Comparison of ENCODE assay signal across 7 mouse cellular contexts in the genomic region with DNA sequence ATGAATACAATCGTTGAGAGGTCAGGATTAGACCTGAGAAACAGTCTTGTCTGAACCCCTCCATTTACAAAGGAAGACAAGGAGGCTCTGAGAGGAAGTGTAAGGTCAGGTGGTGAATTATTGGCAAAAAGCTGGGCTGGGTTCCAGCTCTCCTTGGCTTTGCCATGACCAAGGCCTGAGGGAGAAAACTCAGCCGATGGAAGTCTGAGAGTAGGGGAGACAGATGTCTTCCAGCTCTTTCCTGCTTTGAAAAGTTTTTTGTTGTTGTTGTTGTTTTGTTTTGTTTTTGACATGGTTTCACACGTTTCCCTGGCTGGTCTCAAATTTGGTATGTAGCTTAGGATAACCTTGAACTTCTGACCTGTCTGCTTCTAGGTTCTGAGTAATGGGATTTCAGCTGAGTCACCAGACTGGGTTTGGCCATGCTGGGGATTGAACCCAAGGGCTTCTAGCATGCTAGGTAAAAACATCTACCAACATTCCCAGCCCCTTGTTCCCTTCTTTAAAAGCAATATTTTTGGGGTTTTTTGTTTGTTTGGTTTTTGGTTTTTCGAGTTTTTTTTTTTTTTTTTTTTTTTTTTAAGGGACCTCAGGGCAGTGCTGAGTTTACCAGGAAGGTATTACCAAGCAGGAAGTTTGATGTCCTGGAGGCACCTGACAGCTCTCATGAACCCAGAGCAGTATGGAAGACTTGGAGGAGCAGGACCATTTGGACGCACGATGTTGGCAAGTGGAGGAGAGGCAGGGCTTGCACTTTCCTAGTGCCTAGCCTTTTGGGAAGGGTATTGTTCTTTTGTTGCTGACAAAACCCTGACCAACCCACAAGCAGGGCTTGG. TPM values are rescaled to one million over a fixed set of nuclear protein-coding genes. Genes with fewer than 3 reads are reported as not detected.
DNase-seq lines count a peak whose midpoint lies in the region; ATAC-seq and TF ChIP-seq lines count a peak whose summit lies in the region.

No protein-coding gene starts in this region.

- no peak for TF ChIP-seq POLR2A in brain, embryonic 14.5 days (IDR thresholded peaks at IDR 0.05; ENCODE audit: borderline replicate concordance, extremely low read depth, insufficient read depth, insufficient read length, poor library complexity, severe bottlenecking)

- DNase-seq in retina, postnatal 1 day: peak; percentile 19
- DNase-seq in retina, embryonic 14.5 days (ENCODE audit: low spot score): no peak
- DNase-seq in brain, embryonic 14.5 days (ENCODE audit: low read depth): peak; percentile 60
- DNase-seq in kidney, adult 11 months: peak; percentile 81
- no peak for DNase-seq in ovary, adult 18-20 months (ENCODE audit: low spot score)
- no peak for DNase-seq in testis, postnatal 14 days (ENCODE audit: low spot score)

- H3K4me3 ChIP-seq in midbrain, embryonic 12.5 days: no peak overlapping the region

- H3K36me3 ChIP-seq in midbrain, embryonic 12.5 days: no peaks in the 10 kb centered on the region

- no peak for ATAC-seq in midbrain, embryonic 12.5 days (ENCODE audit: low FRiP score, low read depth)

- H3K4me1 ChIP-seq in midbrain, embryonic 12.5 days: peaks cover 74% of the 10 kb centered on the region

- H3K4me2 ChIP-seq in midbrain, embryonic 12.5 days (replicated peaks): no peak overlapping the region

- H3K27ac ChIP-seq in midbrain, embryonic 12.5 days (replicated peaks): peak overlapping the region; percentile 99

- no peak for TF ChIP-seq CTCF in brain, embryonic 14.5 days (IDR thresholded peaks at IDR 0.05; ENCODE audit: borderline replicate concordance, extremely low read depth, insufficient read depth, insufficient read length)

- peaks cover 12% of the 10 kb centered on the region; the same call in 1 of the 2 replicates for H3K27me3 ChIP-seq in midbrain, embryonic 12.5 days

- WGBS in midbrain, embryonic 12.5 days: 35% methylated on average over 6 of the region's 6 CpGs

- H3K9ac ChIP-seq in midbrain, embryonic 12.5 days (replicated peaks): no peak overlapping the region

- no peaks in the 10 kb centered on the region for H3K9me3 ChIP-seq in midbrain, embryonic 12.5 days

RNA-seq across cellular contexts. Expression of a gene that starts 58.8 kb away (rescaled TPM):
- polyA plus RNA-seq in brain, embryonic 14.5 days (2012; rRNA removed): 77.9 and 97.5 TPM in 2 replicates
- polyA plus RNA-seq in midbrain, embryonic 12.5 days (2016; fragmentation: Nextera tagmentation; extraction: Ambion mirVana): 74.0 and 76.0 TPM in 2 replicates

Comparison
In these comparisons a context has a peak if more than half of its experiments do, and no peak if none do; other contexts are left out.
1. DNase-seq: peak in retina, postnatal 1 day (single experiment), brain, embryonic 14.5 days (single experiment) and kidney, adult 11 months (single experiment); none in retina, embryonic 14.5 days (single experiment), ovary, adult 18-20 months (single experiment) and testis, postnatal 14 days (single experiment).